5 mouse cellular contexts compared by ENCODE assay signal in the genomic region with DNA sequence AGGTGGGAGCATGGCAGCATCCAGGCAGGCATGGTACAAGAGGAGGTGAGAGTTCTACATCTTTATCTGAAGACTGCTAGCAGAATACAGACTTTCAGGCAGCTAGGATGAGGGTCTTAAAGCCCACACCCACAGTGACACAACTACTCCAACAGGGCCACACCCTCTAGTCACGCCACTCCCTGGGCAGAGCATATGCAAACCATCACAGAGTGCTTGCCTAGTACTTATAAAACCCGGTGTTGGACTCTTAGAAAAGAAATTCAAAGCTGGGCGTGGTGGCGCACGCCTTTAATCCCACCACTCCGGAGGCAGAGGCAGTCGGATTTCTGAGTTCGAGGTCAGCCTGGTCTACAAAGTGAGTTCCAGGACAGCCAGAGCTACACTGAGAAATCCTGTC. TPM values are rescaled to one million over a fixed set of nuclear protein-coding genes. Genes with fewer than 3 reads are reported as not detected.
DNase-seq lines count a peak whose midpoint lies in the region; TF ChIP-seq lines count a peak whose summit lies in the region.
"Not testable (repeated sequence)": the region's sequence is repeated elsewhere in the genome, so short reads cannot be mapped to it uniquely, and the experiment has no call there.
"Had no signal": no experiment of that assay in that cellular context is flagged by ENCODE, and none has a peak within 500 bp of the region (broad histone marks: within the 10 kb centered on the region; RNA-seq: fewer than 3 reads in every experiment).

No protein-coding gene starts in this region.

- H3K4me1 ChIP-seq in testis, adult 2 months (ENCODE audit: control insufficient read depth, insufficient read depth, low read length): not testable (repeated sequence)

- peak overlapping the region; percentile 17; the same call in 1 of the 2 replicates for H3K27ac ChIP-seq in testis, adult 2 months (ENCODE audit: control insufficient read depth, insufficient read depth, low read depth, low read length)

- H3K36me3 ChIP-seq in testis, adult 2 months (ENCODE audit: control insufficient read depth, insufficient read depth, low read length): not testable (repeated sequence)

- DNase-seq in ES-CJ7 (ENCODE audit: low read depth, low spot score) (peak; percentile 90), R1 (ENCODE audit: low read depth, low spot score) (peak; percentile 89), ZHBTc4 (ENCODE audit: low read depth, low spot score) (peak; percentile 86)

- not testable (repeated sequence) for H3K27me3 ChIP-seq in testis, adult 2 months (ENCODE audit: control insufficient read depth, insufficient read depth, low read length)

- not testable (repeated sequence) for H3K4me3 ChIP-seq in testis, adult 2 months (ENCODE audit: control insufficient read depth, low read depth, low read length)

- not testable (repeated sequence) for TF ChIP-seq POLR2A in testis, adult 2 months (IDR thresholded peaks at IDR 0.05; ENCODE audit: control insufficient read depth, low read depth, low read length)

- TF ChIP-seq CTCF in testis, adult 2 months (IDR thresholded peaks at IDR 0.05; ENCODE audit: control insufficient read depth, insufficient read depth, insufficient replicate concordance, low read depth, low read length): not testable (repeated sequence)

RNA-seq across cellular contexts. Expression of a gene that starts 24.3 kb away (rescaled TPM):
- polyA plus RNA-seq in testis, adult 2 months (2012; rRNA removed): 8.3 and 13.6 TPM in 2 replicates
- polyA plus RNA-seq: G1E had no signal
